Mouse (Mus musculus): ENCODE measurements at regions not wholly inside any gene's neighbourhood (a gene's known extent, or its start where the extent isn't known, plus 50 kb on each side); places are given as distances from the start of the nearest gene placed in this dataset.

DNA sequence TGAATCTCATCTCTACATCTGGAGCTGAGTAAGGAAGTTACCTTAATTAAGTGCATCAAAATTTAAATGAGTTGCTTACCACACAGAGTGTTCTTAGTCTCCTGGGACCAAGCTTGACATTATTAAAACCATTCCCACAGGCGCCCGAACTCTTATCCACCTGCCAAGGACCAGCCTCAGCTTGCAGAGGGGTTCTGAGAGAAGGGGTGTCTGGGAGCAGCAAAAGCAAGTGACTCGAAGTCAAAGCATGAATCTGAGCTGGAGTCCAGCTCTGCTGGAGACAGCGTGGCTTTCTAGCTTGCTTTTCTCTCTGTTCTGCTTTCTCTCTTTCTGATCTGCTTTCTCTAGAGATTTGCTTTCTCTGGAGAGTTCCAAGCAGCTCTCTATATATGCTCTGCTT lies 223.0 kb upstream of the Zfp637 start:
- DNase-seq (ENCODE audit: low spot score), result no peak

- no peak for DNase-seq (ENCODE audit: low spot score)
These were observed 221.4 kb upstream of the Zfp637 start for GRCm38 (mm10) chr6:117619606-117620005.

- no peak for DNase-seq (ENCODE audit: low spot score)
These were observed 218.5 kb upstream of the Zfp637 start for GRCm38 (mm10) chr6:117622446-117622845.

DNA sequence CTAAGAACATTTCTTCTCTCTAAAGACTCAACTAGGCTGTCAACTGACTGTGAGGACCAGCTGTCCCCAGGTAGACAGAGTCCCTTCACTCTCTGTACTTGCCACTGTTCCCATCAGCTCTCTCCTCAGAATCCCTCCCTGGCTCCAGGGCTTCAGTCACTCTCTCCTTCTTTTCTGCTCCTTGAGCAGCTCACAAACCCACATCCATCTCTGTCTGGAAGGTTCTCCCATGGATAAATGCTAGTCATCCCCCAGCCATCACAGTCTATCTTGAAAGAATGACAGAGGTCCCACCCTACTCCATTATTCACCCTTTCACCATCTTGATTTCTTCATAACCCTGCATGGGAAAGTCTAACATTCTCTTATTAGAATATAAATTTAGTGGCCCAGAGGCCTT lies 218.0 kb upstream of the Zfp637 start:
- DNase-seq (ENCODE audit: low spot score), result no peak

GRCm38 (mm10) chr6:117625716-117626115 lies 215.3 kb upstream of the Zfp637 start:
- no peak for DNase-seq (ENCODE audit: low spot score)

DNA sequence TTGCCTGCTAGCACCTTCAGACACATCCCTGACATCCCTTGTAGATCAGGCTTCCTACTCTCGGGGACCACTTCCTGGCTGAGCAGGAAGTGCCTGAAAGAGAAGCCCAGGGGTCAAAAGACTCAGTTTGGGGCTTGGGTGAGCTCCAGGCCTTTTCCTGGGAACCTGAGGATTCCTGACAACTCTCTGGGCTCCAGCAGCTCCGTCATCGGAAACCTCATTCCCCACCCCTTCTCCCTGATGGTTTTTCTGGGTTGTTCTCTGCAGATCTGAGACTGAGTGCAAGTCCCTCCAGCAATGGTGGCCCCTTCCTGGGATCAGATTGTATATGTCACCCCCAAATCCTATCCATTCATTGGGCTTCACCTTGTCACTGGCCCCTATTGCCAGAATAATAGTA lies 213.5 kb upstream of the Zfp637 start:
- DNase-seq (ENCODE audit: low spot score), result no peak

DNA sequence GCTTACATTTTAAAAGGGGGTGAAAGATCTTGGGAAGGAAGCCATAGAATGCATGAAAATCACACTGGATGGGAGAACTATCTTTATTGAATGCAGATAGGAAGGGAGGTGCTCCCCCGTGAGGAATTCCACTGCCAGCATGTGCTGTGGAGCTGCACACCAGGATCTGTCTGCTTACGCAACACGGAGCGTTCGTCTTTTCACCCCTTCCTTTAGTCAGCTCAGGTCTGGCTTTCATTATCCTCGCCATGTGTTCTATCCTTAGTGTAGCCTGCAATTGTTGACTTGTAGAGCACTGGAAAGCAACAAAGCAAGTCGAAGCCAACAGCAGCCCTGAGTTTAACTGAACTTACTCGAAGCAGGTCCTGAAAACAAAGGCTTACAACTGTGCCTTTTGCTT lies 194.4 kb upstream of the Zfp637 start:
- no peak for DNase-seq (ENCODE audit: low spot score)

DNA sequence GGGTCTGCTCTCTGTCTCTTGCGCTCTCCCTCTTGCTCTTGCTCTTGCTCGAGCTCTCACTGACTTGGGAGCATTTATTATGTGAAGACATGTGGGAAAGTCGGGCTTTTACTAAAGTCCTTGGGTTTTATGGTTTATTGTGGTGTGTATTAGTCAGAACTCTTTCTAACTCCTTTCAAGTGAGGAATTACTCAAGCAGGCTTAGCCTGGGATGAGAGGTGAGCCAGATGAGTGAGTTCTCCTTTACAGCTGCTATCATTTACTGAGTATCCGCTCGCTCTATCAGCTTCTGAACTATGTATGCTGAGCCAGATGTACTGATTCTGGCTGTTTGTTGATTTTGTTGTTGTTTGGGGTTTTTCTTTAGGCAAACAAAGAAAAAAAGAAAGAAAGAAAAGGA lies 190.4 kb upstream of the Zfp637 start:
- no peak for DNase-seq (ENCODE audit: low spot score)

DNA sequence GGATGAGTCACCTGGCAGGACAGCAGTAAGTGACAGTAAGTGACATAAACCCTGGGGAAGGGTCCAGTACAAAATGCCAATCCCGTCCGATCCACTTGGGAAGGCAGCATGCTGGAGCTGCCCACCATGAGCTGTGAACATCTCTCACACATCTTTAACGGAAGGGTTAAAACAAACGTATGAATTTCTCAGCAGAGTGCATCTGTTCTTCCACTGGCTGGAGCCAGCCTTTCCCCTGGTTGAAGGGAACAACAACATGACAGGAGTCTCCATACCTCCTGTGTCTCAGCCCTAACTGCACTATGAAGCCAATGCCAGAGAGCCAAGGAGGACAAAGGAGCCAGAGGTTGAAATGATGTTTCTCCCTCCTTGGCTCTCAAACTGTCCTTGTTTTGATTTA lies 189.4 kb upstream of the Zfp637 start:
- no peak for DNase-seq (ENCODE audit: low spot score)

- no peak for DNase-seq (ENCODE audit: low spot score)
These were observed 189.0 kb upstream of the Zfp637 start for GRCm38 (mm10) chr6:117652012-117652411.

GRCm38 (mm10) chr6:117652917-117653316 lies 188.1 kb upstream of the Zfp637 start:
- DNase-seq (ENCODE audit: low spot score), result peak; percentile 47

GRCm38 (mm10) chr6:117653886-117654425 lies 187.0 kb upstream of the Zfp637 start:
- DNase-seq (ENCODE audit: low spot score), result no peak

- no peak for DNase-seq (ENCODE audit: low spot score)
These were observed 185.0 kb upstream of the Zfp637 start for GRCm38 (mm10) chr6:117655986-117656385.

- DNase-seq (ENCODE audit: low spot score), result peak; percentile 35
These were observed 180.4 kb upstream of the Zfp637 start for GRCm38 (mm10) chr6:117660576-117660975.

GRCm38 (mm10) chr6:117662635-117663034 lies 178.3 kb upstream of the Zfp637 start:
- DNase-seq (ENCODE audit: low spot score), result no peak

DNA sequence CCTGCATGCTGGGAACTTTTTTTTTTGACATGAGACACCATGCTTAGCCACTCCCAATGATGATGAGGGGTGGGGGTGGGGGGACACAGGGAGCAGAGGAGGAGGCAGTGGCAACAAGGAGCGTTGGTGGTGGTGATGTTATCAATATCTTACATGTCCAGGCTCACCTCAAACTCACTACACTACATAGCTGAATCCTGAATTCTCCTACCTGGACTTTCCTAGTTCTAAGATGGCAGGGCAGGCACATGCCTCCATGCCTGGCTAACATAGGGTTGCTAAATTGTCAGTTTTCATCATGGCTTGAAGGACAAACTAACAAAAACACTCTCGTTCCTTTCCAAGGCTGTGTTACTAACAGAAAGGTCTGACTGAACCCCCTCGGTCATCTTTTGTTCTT lies 170.6 kb upstream of the Zfp637 start:
- DNase-seq (ENCODE audit: low spot score), result no peak

DNA sequence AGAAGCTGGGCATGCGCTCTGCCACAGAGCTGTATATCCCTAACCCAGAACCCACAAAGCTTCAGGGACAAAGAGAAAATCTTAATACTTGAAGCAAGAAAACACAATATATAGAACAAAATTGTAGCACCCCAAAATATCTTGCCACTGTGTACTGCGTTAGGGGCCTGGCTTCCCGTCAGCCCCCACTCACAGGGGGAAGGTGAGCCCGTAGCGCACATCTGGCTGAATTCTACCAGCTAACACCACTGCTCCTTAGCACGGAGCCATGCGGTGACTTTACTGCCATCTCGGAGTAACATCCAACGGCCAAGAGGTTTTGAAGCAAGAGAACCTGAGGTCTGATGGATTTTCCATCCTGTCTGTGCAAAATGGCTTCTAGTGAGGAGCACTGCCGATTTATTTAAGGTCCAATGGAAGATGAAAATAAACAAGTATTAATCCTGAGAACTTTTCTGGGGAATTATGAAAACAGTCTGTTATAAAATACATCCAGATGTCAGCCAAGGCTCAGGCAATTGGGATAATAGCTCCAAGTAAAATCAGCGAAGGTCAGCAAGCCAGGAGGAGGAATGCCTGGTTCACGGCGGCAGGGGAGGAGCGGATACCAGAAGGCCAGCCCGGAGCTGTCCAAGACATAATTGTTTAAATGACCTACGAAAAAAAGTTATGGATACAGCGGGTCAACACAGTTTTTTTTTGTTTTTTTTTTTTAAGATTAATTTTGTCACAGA lies 170.0 kb upstream of the Zfp637 start:
- no peak for DNase-seq (ENCODE audit: low spot score)

GRCm38 (mm10) chr6:117675059-117675800 lies 165.8 kb upstream of the Zfp637 start:
- no peak for DNase-seq (ENCODE audit: low spot score)

DNA sequence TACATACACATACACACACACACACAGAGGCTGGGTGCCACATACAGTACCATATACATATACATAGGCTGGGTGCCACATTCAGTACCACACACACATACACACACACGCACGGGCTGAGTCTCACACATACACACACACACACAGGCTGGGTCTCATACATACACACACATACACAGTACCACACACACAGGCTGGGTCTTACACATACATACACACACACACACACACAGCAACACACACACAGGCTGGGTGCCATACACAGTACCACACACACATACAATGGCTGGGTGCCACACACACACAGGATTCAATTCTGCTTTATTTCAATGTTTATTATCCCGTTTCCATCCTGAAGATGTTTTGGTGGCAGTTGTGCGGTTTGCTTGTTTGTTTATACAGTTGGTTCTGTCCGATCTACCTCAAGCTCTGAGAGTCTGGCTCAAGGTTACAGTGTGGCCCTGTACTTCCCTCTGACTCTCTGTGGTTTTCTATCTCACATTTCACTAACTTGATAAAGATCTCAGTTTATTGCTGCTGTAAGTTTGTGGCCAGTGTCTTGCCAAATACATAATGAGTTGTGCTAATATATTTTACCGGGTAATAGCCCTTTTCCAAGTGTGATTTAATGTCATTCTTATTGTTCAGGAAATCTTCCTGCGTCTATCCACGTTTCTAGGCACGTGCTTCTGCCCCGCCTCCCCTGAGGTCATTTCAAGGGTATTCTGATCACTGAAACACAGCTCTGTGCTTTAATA lies 164.7 kb upstream of the Zfp637 start:
- no peak for DNase-seq (ENCODE audit: low spot score)

GRCm38 (mm10) chr6:117677062-117677461 lies 163.9 kb upstream of the Zfp637 start:
- no peak for DNase-seq (ENCODE audit: low spot score)

- no peak for DNase-seq (ENCODE audit: low spot score)
These were observed 163.2 kb upstream of the Zfp637 start for GRCm38 (mm10) chr6:117677821-117678220.

GRCm38 (mm10) chr6:117678276-117678675 lies 162.7 kb upstream of the Zfp637 start:
- DNase-seq (ENCODE audit: low spot score), result no peak

DNA sequence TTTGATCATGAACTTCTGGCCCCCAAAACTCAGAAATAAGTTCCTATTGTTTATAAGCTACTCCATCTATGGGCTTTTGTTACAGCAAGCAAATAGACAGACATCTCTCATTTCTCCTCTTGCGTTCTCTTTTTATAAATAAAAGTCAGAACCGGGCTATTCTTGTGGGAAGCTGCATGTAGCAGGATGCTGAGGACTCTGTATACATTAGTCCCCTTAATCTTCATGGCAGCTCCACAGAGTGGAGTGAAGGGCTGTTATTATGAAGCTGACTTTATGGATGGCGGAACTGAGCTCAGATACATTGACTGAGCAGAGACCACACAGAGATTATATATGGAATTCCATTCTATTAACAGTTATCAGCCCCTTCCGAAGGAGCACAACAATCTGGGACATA lies 162.1 kb upstream of the Zfp637 start:
- DNase-seq (ENCODE audit: low spot score), result no peak
